Mouse (Mus musculus) layer of hippocampus, adult 9-10 months (tissue): Measurements from ENCODE around the gene Slc35c1.

Experiments
- DNase-seq: peaks from one replicate; pipeline ENCODE4 v3.0.0; 2022; ENCODE audit warnings: low spot score

Gene Slc35c1

DNA sequence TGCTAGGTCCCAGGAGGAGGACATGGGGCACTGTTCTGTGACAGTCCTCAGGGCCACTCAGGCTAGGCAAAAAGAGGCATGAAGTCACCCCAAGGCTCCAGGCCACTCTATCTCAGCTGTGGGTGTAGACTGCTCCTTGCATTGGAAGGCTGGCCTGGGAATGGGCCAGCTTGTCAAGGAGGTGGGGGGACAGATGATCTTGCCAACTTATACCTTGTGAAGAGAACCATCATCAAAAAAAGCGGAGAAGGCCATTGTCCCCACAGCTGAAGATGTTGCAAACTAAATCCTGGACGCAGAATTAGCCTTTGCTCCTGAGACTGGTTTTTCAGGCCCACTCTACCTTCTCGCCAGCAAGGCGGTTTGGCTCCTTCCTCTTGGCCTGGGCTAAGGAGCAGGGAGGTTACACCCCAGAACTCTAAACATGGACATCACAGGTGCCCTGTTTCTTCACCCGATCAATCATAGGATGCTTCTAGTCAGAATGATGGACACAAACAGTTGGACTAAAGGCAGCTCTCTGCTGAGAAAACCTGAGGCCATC is 56.5 kb downstream of the Slc35c1 start:
- no peak for DNase-seq
